Mouse (Mus musculus) CH12.LX (cell line): ENCODE measurements at regions not wholly inside any gene's neighbourhood (a gene's known extent, or its start where the extent isn't known, plus 50 kb on each side); places are given as distances from the start of the nearest gene placed in this dataset.

ENCODE experiments used
- DNase-seq: peaks from one replicate; pipeline ENCODE4 v3.0.0-alpha.2; 2013; ENCODE audit errors: extremely low read depth
- H3K27ac ChIP-seq: 2 replicates; pipeline ENCODE4 v1.5.1; 2012; ENCODE audit warnings: low read depth, mild to moderate bottlenecking, control low read depth, moderate library complexity; ENCODE audit not compliant: insufficient read depth
- H3K27me3 ChIP-seq: replicated peaks from 2 replicates; pipeline ENCODE3; 2012; ENCODE audit warnings: inconsistent platforms
- H3K36me3 ChIP-seq, 2 experiments: replicated peaks in 1 of 2; 2 replicates each; pipeline versions ENCODE3 to v1.6.1; 2012; ENCODE audit warnings: inconsistent platforms in 1 of 2, low read length in 1 of 2, mild to moderate bottlenecking in 1 of 2, mixed read lengths in 1 of 2, moderate library complexity in 1 of 2; ENCODE audit not compliant: control insufficient read depth in 1 of 2, insufficient read depth in 1 of 2
- H3K4me1 ChIP-seq, 2 experiments: 2 replicates each; pipeline ENCODE4 v1.6.1; 2012; ENCODE audit warnings: inconsistent platforms in 1 of 2, moderate library complexity in 1 of 2; ENCODE audit not compliant: insufficient read depth in 2 of 2, control insufficient read depth in 1 of 2
- H3K4me2 ChIP-seq: 2 replicates; pipeline ENCODE4 v1.6.1; 2012; ENCODE audit warnings: low read depth, mild to moderate bottlenecking, control low read depth; ENCODE audit not compliant: poor library complexity, insufficient read depth, severe bottlenecking
- H3K4me3 ChIP-seq, 3 experiments: fragments of 150-350 bp in 1 of 3; sonication (generic) in 1 of 3; replicated peaks in 1 of 3; 2 replicates each; pipeline versions ENCODE3 to v1.5.1; 2011 to 2012; ENCODE audit warnings: low read depth in 2 of 3, low read length in 2 of 3, mild to moderate bottlenecking in 2 of 3, moderate library complexity in 2 of 3, control low read depth in 1 of 3, improper control_type of control experiment in 1 of 3, inconsistent platforms in 1 of 3, mixed read lengths in 1 of 3; ENCODE audit not compliant: poor library complexity in 1 of 3
- H3K79me2 ChIP-seq: replicated peaks from 2 replicates; pipeline ENCODE4 v1.6.1; 2012; ENCODE audit warnings: mild to moderate bottlenecking, moderate library complexity; ENCODE audit not compliant: control insufficient read depth, poor library complexity, insufficient read depth, severe bottlenecking; ENCODE audit errors: extremely low read depth
- H3K9ac ChIP-seq: 2 replicates; pipeline ENCODE4 v1.6.1; 2012; ENCODE audit warnings: low read depth, mild to moderate bottlenecking, control low read depth, moderate library complexity; ENCODE audit not compliant: insufficient read depth
- H3K9me3 ChIP-seq: replicated peaks from 2 replicates; pipeline ENCODE3; 2012; ENCODE audit warnings: low read length, inconsistent platforms, mixed read lengths
- BHLHE40 ChIP-seq: IDR thresholded peaks from 2 replicates; pipeline ENCODE4 v1.6.1; 2011; ENCODE audit warnings: mild to moderate bottlenecking, low read depth, low read length, improper control_type of control experiment
- CTCF ChIP-seq, 2 experiments: IDR thresholded peaks in 1 of 2; conservative IDR thresholded peaks in 1 of 2; 2 replicates each; pipeline ENCODE4 v1.5.1; 2011 to 2012; ENCODE audit warnings: low read depth in 2 of 2, low read length in 2 of 2, improper control_type of control experiment in 1 of 2, inconsistent platforms in 1 of 2, mild to moderate bottlenecking in 1 of 2, moderate library complexity in 1 of 2
- ELF1 ChIP-seq: IDR thresholded peaks from 2 replicates; pipeline ENCODE4 v1.6.1; 2014; ENCODE audit warnings: low read depth, mild to moderate bottlenecking, inconsistent platforms, low read length, improper control_type of control experiment
- EP300 ChIP-seq: IDR thresholded peaks from 2 replicates; pipeline ENCODE4 v1.6.1; 2011; ENCODE audit warnings: low read length, improper control_type of control experiment
- HCFC1 ChIP-seq: IDR thresholded peaks from 2 replicates; pipeline ENCODE4 v1.6.1; 2012; ENCODE audit warnings: low read depth, mild to moderate bottlenecking, inconsistent platforms, low read length, improper control_type of control experiment
- IRF4 ChIP-seq: IDR thresholded peaks from 2 replicates; pipeline ENCODE4 v1.6.1; 2014; ENCODE audit warnings: low read depth, mild to moderate bottlenecking, inconsistent platforms, low read length, improper control_type of control experiment
- JUN ChIP-seq: IDR thresholded peaks from 2 replicates; pipeline ENCODE4 v1.6.1; 2011; ENCODE audit warnings: low read depth, mild to moderate bottlenecking, low read length, improper control_type of control experiment, moderate library complexity; ENCODE audit not compliant: insufficient read depth
- JUND ChIP-seq: conservative IDR thresholded peaks from 2 replicates; pipeline ENCODE4 v1.6.1; 2011; ENCODE audit warnings: low read depth, low read length, improper control_type of control experiment
- MAZ ChIP-seq: IDR thresholded peaks from 2 replicates; pipeline ENCODE4 v1.6.1; 2012; ENCODE audit warnings: low read depth, mild to moderate bottlenecking, inconsistent platforms, low read length, improper control_type of control experiment, moderate library complexity
- MEF2A ChIP-seq: IDR thresholded peaks from 2 replicates; pipeline ENCODE4 v1.6.1; 2014; ENCODE audit warnings: low read depth, mild to moderate bottlenecking, inconsistent platforms, low read length, improper control_type of control experiment, borderline replicate concordance
- NRF1 ChIP-seq: IDR thresholded peaks from 2 replicates; pipeline ENCODE4 v1.6.1; 2014; ENCODE audit warnings: low read depth, mild to moderate bottlenecking, inconsistent platforms, low read length, improper control_type of control experiment, moderate library complexity
- PAX5 ChIP-seq: IDR thresholded peaks from 2 replicates; pipeline ENCODE4 v1.6.1; 2012; ENCODE audit warnings: low read length, inconsistent platforms, mixed read lengths
- SIN3A ChIP-seq: IDR thresholded peaks from 2 replicates; pipeline ENCODE4 v1.6.1; 2012; ENCODE audit warnings: low read length, improper control_type of control experiment, inconsistent platforms
- TCF12 ChIP-seq: IDR thresholded peaks from 2 replicates; pipeline ENCODE4 v1.6.1; 2014; ENCODE audit warnings: low read depth, mild to moderate bottlenecking, inconsistent platforms, low read length, improper control_type of control experiment
- USF1 ChIP-seq: IDR thresholded peaks from 2 replicates; pipeline ENCODE4 v1.6.1; 2014; ENCODE audit warnings: low read depth, mild to moderate bottlenecking, inconsistent platforms, low read length, improper control_type of control experiment
- ZC3H11A ChIP-seq: IDR thresholded peaks from 2 replicates; pipeline ENCODE4 v1.6.1; 2012; ENCODE audit warnings: low read depth, mild to moderate bottlenecking, inconsistent platforms, low read length, improper control_type of control experiment
- dilution Hi-C: fragments of 300-500 bp; cut with MboI; formaldehyde crosslinking; loops from 2 replicates; pipeline ENCODE4 v1.14.3; 2020; ENCODE audit warnings: low sequenced_read_pairs; ENCODE audit not compliant: extremely low pct_unique_long_range_greater_than_20kb, extremely low pct_ligation_motif_present
- in situ Hi-C: fragments of 300-500 bp; cut with MboI; formaldehyde crosslinking; loops from 3 replicates; pipeline ENCODE4 v1.14.3; 2019; ENCODE audit warnings: low sequenced_read_pairs, low pct_ligation_motif_present, low pct_unique_long_range_greater_than_20kb, mixed read lengths

GRCm38 (mm10) chr12:70715836-70716235 is 109.5 kb upstream of the Frmd6 start:
- Histone ChIP-seq H3K4me1 (peaks cover 10 to 29% of the 10 kb centered on the region in 2 experiments), H3K27ac (no peak overlapping the region; the same call in 1 of the 2 replicates), H3K36me3 (no peaks in the 10 kb centered on the region), H3K4me2 (no peak overlapping the region), H3K9me3 (peaks cover 3% of the 10 kb centered on the region), H3K9ac (no peak overlapping the region), H3K4me3 (no peak overlapping the region), H3K79me2 (no peaks in the 10 kb centered on the region), H3K27me3 (no peaks in the 10 kb centered on the region)
- TF ChIP-seq HCFC1 (no peak), ELF1 (no peak), PAX5 (no peak), MEF2A (no peak), NRF1 (no peak), JUND (no peak), EP300 (no peak), BHLHE40 (no peak), CTCF (conservative IDR thresholded peaks at IDR 0.05 in 1 of 2, IDR thresholded peaks at IDR 0.05 in 1 of 2; ENCODE audit: low read depth in 2 of 2, low read length in 2 of 2) (no peak), JUN (no peak)
- in situ Hi-C loops (no loop called here), dilution Hi-C loops (no loop called here)
- no peak for DNase-seq

DNA sequence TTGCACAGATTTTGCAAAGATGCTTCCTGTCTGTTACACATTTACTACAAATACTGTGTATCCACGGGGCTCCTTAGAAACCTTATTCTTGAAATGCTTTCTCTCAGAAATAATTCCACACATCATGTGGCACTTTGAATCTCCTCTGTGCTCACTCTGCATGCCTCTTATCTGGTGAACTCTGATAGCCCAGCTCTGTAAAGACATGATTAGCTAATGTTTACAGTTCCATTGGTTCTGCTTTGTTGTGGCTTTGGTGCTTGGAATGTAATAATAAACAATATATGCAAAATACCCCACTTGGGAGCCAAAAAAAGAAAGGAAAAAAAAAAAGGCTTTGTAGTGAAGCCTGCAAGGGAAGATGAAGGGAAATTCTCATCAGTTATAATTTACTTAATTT is 106.7 kb upstream of the Frmd6 start:
- no peak overlapping the region for H3K9ac ChIP-seq
- H3K4me2 ChIP-seq, result no peak overlapping the region
- peaks cover 3% of the 10 kb centered on the region for H3K9me3 ChIP-seq
- no peak overlapping the region for H3K27ac ChIP-seq
- H3K4me1 ChIP-seq, result peaks cover 3 to 5% of the 10 kb centered on the region in 2 experiments; a peak in 2 of 4 replicates
- no peaks in the 10 kb centered on the region for H3K27me3 ChIP-seq
- H3K4me3 ChIP-seq, result no peak overlapping the region
- no peaks in the 10 kb centered on the region for H3K79me2 ChIP-seq
- dilution Hi-C loops, result no loop called here
- in situ Hi-C loops, result no loop called here
- H3K36me3 ChIP-seq, result no peaks in the 10 kb centered on the region
- TF ChIP-seq PAX5 (no peak), TCF12 (no peak), USF1 (no peak), SIN3A (no peak), ZC3H11A (no peak), IRF4 (no peak), MAZ (no peak)
- no peak for DNase-seq
